Mouse (Mus musculus) lung, adult 18-20 months (tissue): ENCODE results near the gene Tcfl5.

Experiments used
- DNase-seq, 2 experiments: peaks; one replicate each; pipeline ENCODE4 v3.0.0; 2022; ENCODE audit warnings: mixed read lengths in 2 of 2

Tcfl5 gene

DNA sequence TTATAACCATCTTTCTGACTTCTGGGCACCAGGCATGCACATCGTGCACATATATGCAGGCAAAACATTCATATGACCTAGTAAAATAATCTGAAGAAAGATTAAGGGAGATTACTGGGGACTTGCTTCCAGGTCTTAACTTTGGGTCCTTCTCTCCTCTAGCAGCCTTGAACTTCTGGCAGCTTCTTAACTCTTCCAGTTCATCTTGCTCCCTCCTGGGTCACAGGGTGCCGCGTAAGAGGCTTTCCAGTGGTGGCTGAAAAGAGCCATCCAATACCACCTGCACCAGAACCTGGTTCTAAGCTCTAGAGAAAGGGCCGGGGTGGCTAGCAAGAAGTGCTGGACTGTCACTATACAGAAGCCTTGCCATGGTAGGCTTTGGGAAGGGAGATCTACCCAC is 45.0 kb downstream of the Tcfl5 start, which contains the start of gene Col9a3:
TSS of gene Col9a3 (plus strand) at position 301 of the 400 bp plus-strand sequence.
- DNase-seq = no peak

DNA sequence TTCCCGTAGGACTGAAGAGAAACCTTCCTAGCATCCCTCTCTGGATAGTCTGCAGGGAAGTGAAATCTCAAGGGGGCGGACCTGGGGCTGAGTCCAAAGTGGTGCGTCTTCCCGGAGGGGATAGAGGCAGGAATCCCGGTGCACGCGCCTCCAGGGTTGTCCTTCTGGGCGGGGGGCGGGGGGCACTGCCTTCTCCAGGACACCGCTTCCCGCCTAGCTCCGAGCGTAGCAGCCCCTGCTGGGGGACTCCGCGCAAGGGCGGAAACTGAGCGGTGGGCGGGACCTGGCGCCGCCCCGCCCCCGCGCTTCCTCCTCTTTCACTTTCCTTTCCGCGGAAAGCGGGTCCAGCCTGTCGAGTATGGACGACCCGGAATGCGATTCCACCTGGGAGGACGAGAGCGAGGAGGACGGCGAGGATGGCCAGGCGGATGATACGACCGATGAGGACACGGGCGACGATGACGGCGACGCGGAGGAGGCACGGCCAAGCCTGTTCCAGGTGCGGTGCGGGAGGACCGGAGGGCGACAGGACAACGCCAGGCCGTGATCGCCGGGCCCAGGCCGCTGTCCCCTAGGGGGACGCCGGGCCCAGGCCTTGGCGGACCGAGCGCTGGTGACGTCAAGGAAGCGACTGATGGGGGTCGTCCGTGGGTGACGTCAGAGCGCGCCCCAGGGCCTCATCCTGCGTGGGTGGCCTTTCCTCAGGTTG is 53.2 kb downstream of the Tcfl5 start, which contains the start of gene Ogfr:
TSS of gene Ogfr (plus strand) at position 123 of the 709 bp plus-strand sequence.
- DNase-seq = peak; percentile 79 to 82

DNA sequence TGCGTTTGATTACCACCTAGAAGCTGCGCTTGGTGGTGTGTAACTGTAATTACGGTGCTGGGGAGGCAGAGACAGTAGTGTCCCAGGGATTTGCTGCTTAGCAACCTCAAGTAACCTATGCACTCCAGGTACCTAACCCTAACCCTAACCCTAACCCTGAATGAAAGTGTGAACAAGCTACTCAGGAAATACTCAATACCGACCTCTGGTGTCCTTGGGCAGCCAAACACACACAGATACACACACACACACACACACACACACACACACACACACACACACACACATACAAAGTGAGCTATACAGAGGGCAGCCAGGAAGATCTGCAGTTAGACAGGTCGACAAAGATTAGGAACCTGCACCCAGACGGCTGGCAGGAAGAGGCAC is 53.8 kb downstream of the Tcfl5 start:
- no peak for DNase-seq

DNA sequence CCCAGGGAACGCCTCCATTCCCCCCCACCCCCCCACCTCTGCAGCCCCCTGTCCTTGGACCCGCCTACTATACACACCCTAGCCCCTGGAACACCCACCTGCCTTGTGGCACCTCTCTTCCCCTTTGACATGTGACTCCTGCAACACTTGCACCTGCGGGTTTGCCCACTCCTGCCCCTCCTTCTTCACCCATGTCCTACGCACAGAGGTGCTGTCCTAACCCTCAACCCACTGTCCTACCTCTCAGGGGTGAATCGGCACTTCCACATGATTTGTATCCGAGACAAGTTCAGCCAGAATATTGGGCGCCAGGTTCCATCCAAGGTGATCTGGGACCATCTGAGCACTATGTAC is 59.4 kb downstream of the Tcfl5 start:
- peak in 1 of 2 experiments; percentile 33 for DNase-seq

DNA sequence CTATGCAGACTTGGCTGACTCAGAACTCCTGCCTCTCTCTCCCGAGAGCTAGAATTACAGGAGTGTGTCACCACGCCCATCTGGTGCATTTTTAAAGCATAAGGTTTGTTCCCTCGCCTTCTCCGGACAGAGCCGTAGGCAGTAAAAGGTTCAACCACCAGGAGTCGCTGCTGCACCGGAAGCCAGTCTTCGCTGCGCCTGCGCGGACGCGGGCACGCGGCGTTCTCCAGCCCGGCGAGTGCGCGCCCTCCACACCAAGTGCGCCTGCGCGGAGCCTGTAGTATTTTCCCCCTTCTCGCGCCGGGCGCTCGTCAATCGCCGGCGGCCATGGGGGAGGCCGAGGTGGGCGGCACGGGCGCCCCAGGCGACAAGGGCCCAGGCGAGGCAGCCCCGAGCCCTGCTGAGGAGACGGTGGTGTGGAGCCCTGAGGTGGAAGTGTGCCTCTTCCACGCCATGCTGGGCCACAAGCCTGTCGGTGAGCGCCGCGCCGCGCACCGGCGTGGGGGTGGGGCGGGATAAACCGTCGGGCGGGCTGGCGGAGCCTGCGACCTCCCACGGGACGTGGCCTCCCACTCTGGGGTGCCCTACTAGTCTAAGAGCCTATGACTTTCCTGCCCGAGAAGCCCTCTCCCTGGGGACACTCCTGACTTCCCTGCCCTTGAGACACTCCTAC is 59.9 kb downstream of the Tcfl5 start:
- peak; percentile 95 to 97 for DNase-seq

DNA sequence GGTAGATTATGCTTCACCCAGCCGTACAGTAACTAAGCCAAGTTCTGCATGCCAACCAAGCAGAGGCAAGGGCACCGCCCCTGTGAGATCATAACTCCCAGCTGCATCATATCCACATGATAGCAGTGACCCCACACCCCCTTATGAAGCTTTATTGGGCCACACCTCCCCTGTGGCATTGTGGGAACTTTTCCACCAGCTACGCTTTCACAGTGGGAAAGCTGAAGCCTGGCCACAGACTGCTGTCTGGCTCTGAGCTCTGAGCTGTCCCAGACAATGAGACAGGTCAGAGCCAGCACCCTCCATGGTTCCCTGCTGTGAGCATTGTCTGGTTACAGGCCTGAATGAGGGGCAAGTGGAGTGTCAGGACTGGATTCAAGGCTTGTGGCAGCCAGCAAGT is 61.5 kb downstream of the Tcfl5 start, which contains the start of gene Mrgbp:
TSS of gene Mrgbp (plus strand) at position 303 of the 400 bp plus-strand sequence.
- DNase-seq = peak; percentile 49 to 50

DNA sequence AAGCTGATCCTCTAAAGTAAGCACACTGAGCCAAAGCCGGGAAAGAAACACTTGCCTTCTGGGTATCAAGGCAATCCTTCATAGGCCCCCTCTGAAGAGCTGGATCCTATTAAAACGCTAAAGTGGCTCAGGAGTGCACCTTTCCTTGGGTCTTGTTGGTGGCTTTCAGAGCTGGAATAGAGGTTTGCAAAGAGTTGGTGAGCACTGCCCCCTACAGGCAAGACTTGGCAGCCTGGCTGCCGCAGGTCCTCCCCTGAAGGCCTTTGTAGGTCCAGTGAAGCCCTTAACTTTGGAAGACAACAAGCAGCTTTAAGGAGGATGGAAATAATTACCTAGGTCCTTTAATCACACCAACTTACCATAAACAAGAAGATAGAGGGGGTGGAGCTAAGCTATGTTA is 63.8 kb downstream of the Tcfl5 start:
- DNase-seq = peak; percentile 46 to 53

DNA sequence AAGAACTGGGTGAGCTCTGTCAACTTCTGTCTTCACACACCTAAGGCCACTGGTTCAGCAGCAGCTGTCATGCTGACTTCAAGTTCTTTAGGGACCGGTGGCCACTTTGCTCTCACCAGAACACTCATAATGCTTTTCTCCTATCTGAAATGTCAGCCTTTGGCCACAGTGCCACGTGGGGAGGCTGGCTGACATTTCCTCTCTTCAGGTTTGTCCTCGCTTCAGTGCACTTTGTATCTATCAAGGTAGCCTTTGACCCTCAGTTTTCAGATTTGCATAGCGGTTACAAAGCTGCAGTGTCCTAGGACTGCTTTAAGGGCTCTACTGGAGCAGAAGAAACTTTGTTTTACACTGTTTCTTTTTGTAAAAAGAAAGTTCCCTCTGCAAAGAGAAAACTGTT is 66.0 kb downstream of the Tcfl5 start:
- DNase-seq = no peak
